Mouse (Mus musculus) heart, postnatal 0 days (tissue): ENCODE results near the gene Cnnm1.

Experiments
- CTCF ChIP-seq: IDR thresholded peaks from 2 replicates; pipeline ENCODE4 v1.5.1; 2016; ENCODE audit warnings: antibody characterized with exemption, control low read depth, low read depth
- EP300 ChIP-seq: IDR thresholded peaks from 2 replicates; pipeline ENCODE4 v1.6.1; 2016; ENCODE audit warnings: antibody characterized with exemption, low read depth

- TF ChIP-seq CTCF (peak; percentile 32; the same call in 1 of the 2 replicates), EP300 (no peak)
Measured at GRCm38 (mm10) chr19:43528056-43528587, 87.9 kb downstream of the Cnnm1 start.
